Mouse (Mus musculus): ENCODE results near the gene Ctla4. TPM values are rescaled to one million over a fixed set of nuclear protein-coding genes. Genes with fewer than 3 reads are reported as not detected.

The Ctla4 gene
- total and polyA plus RNA-seq, 3 experiments: not detected

GRCm38 (mm10) chr1:60942921-60943320 lies 56.1 kb downstream of the Ctla4 start:
- no peaks in the 10 kb centered on the region for H3K79me2 ChIP-seq (ENCODE audit: control insufficient read depth, insufficient read depth, low read length, poor library complexity)
- H3K4me1 ChIP-seq (ENCODE audit: control insufficient read depth in 1 of 2, insufficient read depth in 2 of 2, low read length in 2 of 2): no peaks in the 10 kb centered on the region
- H3K27ac ChIP-seq (ENCODE audit: control insufficient read depth, low read depth, low read length): no peak overlapping the region
- no peak overlapping the region for H3K4me3 ChIP-seq (ENCODE audit: control insufficient read depth in 1 of 2, insufficient read depth in 1 of 2, low read depth in 2 of 2, low read length in 2 of 2)
- no peak for DNase-seq (ENCODE audit: low read depth, low spot score)
- H3K9me3 ChIP-seq (replicated peaks; ENCODE audit: insufficient read depth, low read length): no peaks in the 10 kb centered on the region
- H3K36me3 ChIP-seq (ENCODE audit: control insufficient read depth in 1 of 2, insufficient read depth in 2 of 2, low read length in 2 of 2): no peaks in the 10 kb centered on the region
- no peak for TF ChIP-seq POLR2A (IDR thresholded peaks at IDR 0.05; ENCODE audit: control insufficient read depth in 1 of 2, insufficient read depth in 1 of 2, low read depth in 1 of 2, low read length in 2 of 2, poor library complexity in 1 of 2)
- TF ChIP-seq JUND (IDR thresholded peaks at IDR 0.05; ENCODE audit: low read depth, low read length): no peak
- no peak for TF ChIP-seq POLR2AphosphoS5 (IDR thresholded peaks at IDR 0.05; ENCODE audit: borderline replicate concordance, low read depth, low read length)
- TF ChIP-seq ELF1 (IDR thresholded peaks at IDR 0.05; ENCODE audit: low read depth, low read length): no peak
- TF ChIP-seq CHD2 (IDR thresholded peaks at IDR 0.05; ENCODE audit: low read length): no peak
- TF ChIP-seq ETS1 (IDR thresholded peaks at IDR 0.05; ENCODE audit: low read depth, low read length): no peak
- TF ChIP-seq EP300 (IDR thresholded peaks at IDR 0.05; ENCODE audit: low read depth in 1 of 2, low read length in 2 of 2): no peak
- TF ChIP-seq ZKSCAN1 (IDR thresholded peaks at IDR 0.05; ENCODE audit: low read depth, low read length): no peak
- TF ChIP-seq MAZ (IDR thresholded peaks at IDR 0.05; ENCODE audit: low read depth, low read length): no peak
- no peak for TF ChIP-seq MAX (IDR thresholded peaks at IDR 0.05; ENCODE audit: low read length)
- TF ChIP-seq GABPA (IDR thresholded peaks at IDR 0.05; ENCODE audit: low read depth, low read length): no peak
- no peak for TF ChIP-seq ZMIZ1 (IDR thresholded peaks at IDR 0.05; ENCODE audit: low read depth, low read length)
- TF ChIP-seq MEF2A (IDR thresholded peaks at IDR 0.05; ENCODE audit: extremely low read depth, insufficient replicate concordance, low read depth, low read length, poor library complexity, severe bottlenecking): no peak
- no peak for TF ChIP-seq SMC3 (IDR thresholded peaks at IDR 0.05; ENCODE audit: low read depth, low read length)
- no peak for TF ChIP-seq NELFE (IDR thresholded peaks at IDR 0.05; ENCODE audit: low read depth, low read length)
- H3K27me3 ChIP-seq (ENCODE audit: control insufficient read depth in 1 of 2, insufficient read depth in 2 of 2, low read length in 2 of 2): no peaks in the 10 kb centered on the region
- H3K9ac ChIP-seq (ENCODE audit: control insufficient read depth, low read depth, low read length, poor library complexity, severe bottlenecking): no peak overlapping the region

GRCm38 (mm10) chr1:60945633-60946401 lies 59.0 kb downstream of the Ctla4 start:
- Histone ChIP-seq H3K9me3 (replicated peaks; ENCODE audit: insufficient read depth, low read length) (no peaks in the 10 kb centered on the region), H3K27me3 (ENCODE audit: control insufficient read depth in 1 of 2, insufficient read depth in 2 of 2, low read length in 2 of 2) (no peaks in the 10 kb centered on the region), H3K4me1 (ENCODE audit: control insufficient read depth in 1 of 2, insufficient read depth in 2 of 2, low read length in 2 of 2) (no peaks in the 10 kb centered on the region), H3K36me3 (ENCODE audit: control insufficient read depth in 1 of 2, insufficient read depth in 2 of 2, low read length in 2 of 2) (no peaks in the 10 kb centered on the region), H3K4me3 (ENCODE audit: control insufficient read depth in 1 of 2, insufficient read depth in 1 of 2, low read depth in 2 of 2, low read length in 2 of 2) (no peak overlapping the region), H3K9ac (ENCODE audit: control insufficient read depth, low read depth, low read length, poor library complexity, severe bottlenecking) (no peak overlapping the region), H3K27ac (ENCODE audit: control insufficient read depth, low read depth, low read length) (no peak overlapping the region), H3K79me2 (ENCODE audit: control insufficient read depth, insufficient read depth, low read length, poor library complexity) (no peaks in the 10 kb centered on the region)
- DNase-seq (ENCODE audit: low read depth, low spot score): no peak
- TF ChIP-seq GATA1 (IDR thresholded peaks at IDR 0.05; ENCODE audit: low read depth, low read length) (no peak), MYB (IDR thresholded peaks at IDR 0.05; ENCODE audit: low read depth, low read length) (no peak), ELF1 (IDR thresholded peaks at IDR 0.05; ENCODE audit: low read depth, low read length) (no peak), GABPA (IDR thresholded peaks at IDR 0.05; ENCODE audit: low read depth, low read length) (no peak), CTCF (IDR thresholded peaks at IDR 0.05 in 2 of 3, conservative IDR thresholded peaks at IDR 0.05 in 1 of 3; ENCODE audit: control insufficient read depth in 1 of 3, insufficient read depth in 1 of 3, low read depth in 2 of 3, low read length in 3 of 3, poor library complexity in 1 of 3, severe bottlenecking in 1 of 3) (no peak), KAT2A (conservative IDR thresholded peaks at IDR 0.05; ENCODE audit: low read depth, low read length) (no peak), MXI1 (IDR thresholded peaks at IDR 0.05; ENCODE audit: low read depth, low read length) (no peak), NRF1 (IDR thresholded peaks at IDR 0.05; ENCODE audit: insufficient read depth, low read depth, low read length, poor library complexity, severe bottlenecking) (no peak), MAFK (IDR thresholded peaks at IDR 0.05; ENCODE audit: borderline replicate concordance, low read depth, low read length) (no peak), BHLHE40 (IDR thresholded peaks at IDR 0.05; ENCODE audit: borderline replicate concordance, low read depth, low read length) (no peak), UBTF (IDR thresholded peaks at IDR 0.05; ENCODE audit: borderline replicate concordance, insufficient read depth, low read depth, low read length) (no peak), RCOR1 (IDR thresholded peaks at IDR 0.05; ENCODE audit: low read depth, low read length) (no peak), MAZ (IDR thresholded peaks at IDR 0.05; ENCODE audit: low read depth, low read length) (no peak), MEF2A (IDR thresholded peaks at IDR 0.05; ENCODE audit: extremely low read depth, insufficient replicate concordance, low read depth, low read length, poor library complexity, severe bottlenecking) (no peak), MYC (IDR thresholded peaks at IDR 0.05; ENCODE audit: low read depth, low read length) (no peak), HCFC1 (IDR thresholded peaks at IDR 0.05; ENCODE audit: low read depth, low read length) (no peak)
